Mouse (Mus musculus) urinary bladder, postnatal 0 days (tissue): ENCODE data around the gene Rnaset2b. TPM values are rescaled to one million over a fixed set of nuclear protein-coding genes. Genes with fewer than 3 reads are reported as not detected.

Source experiments
- polyA plus RNA-seq: library from polyadenylated mRNA; unstranded; fragments of >200 nt; fragmentation: Nextera tagmentation; extraction: Ambion mirVana; gene quantifications from 2 replicates; pipeline ENCODE4 v1.2.1, GENCODE M21; 2015

Rnaset2b gene
- 144 and 173 TPM in 2 replicates for polyA plus RNA-seq

DNA sequence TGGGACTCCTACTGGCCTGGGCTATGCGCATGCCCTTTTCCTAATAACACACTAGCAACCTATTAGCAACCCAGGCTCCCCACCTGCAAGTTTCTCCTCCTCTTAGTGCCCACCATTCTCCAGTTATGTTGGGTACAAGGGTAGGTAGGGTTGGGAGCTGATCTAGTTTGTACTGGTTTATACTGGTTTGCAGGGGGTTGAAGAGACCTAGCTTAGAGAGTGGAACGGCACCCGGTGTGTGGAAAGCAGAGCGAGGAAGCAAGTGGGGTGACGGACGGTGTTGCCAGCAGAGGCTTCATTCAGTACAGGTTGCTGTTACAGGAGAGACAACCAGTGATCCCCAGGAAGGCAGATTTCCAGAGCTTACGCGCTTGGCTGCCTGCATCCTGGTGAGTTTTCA is at the start of gene Rnaset2b:
Rnaset2b (plus strand) TSS at position 301 of the 400 bp plus-strand sequence.

DNA sequence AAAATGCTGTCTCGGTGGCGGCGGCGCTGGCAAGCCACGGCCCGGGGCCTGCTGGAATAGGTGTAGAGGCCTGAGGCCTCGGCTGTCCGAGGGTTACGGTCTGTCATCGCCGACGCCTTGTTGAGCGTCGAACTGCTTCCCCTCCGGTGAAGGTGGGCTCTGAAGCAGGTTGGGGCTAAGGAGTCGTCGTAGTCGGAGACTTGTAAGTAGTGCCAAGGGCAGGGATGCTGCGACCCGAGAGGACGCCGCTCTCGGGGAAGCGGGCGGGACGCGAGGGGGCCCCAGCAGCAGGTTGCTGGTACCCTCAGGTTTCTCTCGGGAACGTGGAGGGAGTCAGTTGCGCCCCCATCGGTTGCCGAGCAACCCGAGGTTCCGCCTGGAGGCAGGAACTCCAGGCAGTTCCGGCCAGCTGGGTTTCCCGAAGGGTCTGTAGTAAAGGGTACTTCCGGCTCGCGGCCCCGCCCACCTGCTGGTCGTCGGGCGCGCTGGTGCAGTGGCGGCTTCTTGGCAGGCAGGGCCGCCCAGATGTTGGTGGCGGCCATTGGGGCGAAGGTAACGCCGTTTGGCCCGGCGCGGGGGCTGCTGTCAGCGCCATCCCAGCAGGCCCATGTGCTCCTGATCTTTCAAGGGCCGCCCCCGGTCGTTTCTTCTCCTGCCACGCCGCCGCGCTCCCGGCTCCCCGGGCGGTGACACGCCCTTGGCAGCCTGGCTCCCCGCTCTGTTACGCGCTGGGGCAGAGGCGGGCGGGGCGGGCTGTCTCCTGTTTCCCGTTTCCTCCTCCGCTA is 22.3 kb upstream of the Rnaset2b start, which contains the start of gene Rsph3b:
Rsph3b (minus strand) TSS at position 699 of the 785 bp plus-strand sequence.

DNA sequence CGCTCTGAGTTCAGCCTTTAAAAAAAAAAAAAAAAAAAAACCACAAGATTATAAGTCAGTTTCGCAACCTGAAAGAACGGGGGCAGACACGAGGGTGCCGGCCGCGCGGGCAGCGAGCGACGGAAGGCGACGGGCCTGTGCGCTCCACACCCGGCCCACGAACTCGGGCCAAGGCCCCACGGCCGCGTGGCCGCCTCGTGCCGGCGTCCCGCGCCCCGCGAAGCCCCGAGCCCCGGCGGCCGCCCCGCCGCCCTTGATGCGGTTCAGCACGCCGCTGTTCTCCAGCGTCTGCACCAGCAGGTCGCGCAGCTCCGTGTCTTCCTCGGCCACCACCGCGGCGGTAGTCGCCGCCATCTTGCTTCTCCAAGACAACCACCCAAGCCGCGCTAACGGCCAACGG is 9.7 kb upstream of the Rnaset2b start, which contains the start of gene Tagap1:
Tagap1 (minus strand) TSS at position 381 of the 400 bp plus-strand sequence.

GRCm38 (mm10) chr17:6978287-6979248 is 8.1 kb downstream of the Rnaset2b start, which contains the start of gene Gm49721:
Gm49721 (plus strand) TSS chr17:6978904.

DNA sequence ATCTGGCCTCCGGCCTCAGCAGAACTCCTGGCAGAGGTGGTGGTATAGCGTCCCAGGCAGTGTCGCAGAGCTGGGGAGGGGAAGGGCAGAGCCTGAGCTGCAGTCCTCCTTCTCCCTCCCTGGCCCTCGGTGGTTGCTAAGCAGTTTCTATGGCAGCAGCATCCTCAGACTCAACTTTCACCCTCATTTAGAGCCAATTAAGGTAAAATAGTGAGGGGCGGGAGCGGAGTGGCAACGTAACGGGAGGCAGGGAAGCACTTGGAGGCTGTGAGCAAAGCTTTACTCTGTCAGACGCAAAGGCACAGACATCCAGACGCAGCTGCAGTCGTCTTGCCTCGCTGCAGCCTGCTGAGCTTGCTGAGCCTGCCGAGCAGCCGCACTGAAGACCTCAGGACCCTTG is 54.8 kb downstream of the Rnaset2b start, which contains the start of gene Gm1604a:
Gm1604a (plus strand) TSS at position 312 of the 400 bp plus-strand sequence.

Other genes starting within 250 kb of the Rnaset2b start
- 116 and 117 TPM in 2 replicates for gene Ezr, start 187.8 kb upstream of the Rnaset2b start, polyA plus RNA-seq
- gene Rsph3b, start 22.0 kb upstream of the Rnaset2b start, polyA plus RNA-seq, result 34.6 and 35.3 TPM in 2 replicates
- 14.5 and 16.3 TPM in 2 replicates for gene Tagap1, start 9.5 kb upstream of the Rnaset2b start, polyA plus RNA-seq
- gene Gm49721, start 8.3 kb downstream of the Rnaset2b start, polyA plus RNA-seq, result 0.13 TPM in 1 of 2 replicates, not detected in the other
- gene Gm1604a, start 54.9 kb downstream of the Rnaset2b start, polyA plus RNA-seq, result not detected in 2 replicates
- gene Rps6ka2, start 199.5 kb downstream of the Rnaset2b start, polyA plus RNA-seq, result 2.9 and 3.9 TPM in 2 replicates